Mouse (Mus musculus): ENCODE data around the gene Cxcr5. TPM values are rescaled to one million over a fixed set of nuclear protein-coding genes. Genes with fewer than 3 reads are reported as not detected.

The Cxcr5 gene
- polyA plus RNA-seq, 1 experiment from 2014 or later: 0.13 TPM

GRCm38 (mm10) chr9:44510355-44510871 is 51.3 kb downstream of the Cxcr5 start:
- no peak for DNase-seq (ENCODE audit: low spot score)
- Histone ChIP-seq H3K9ac (replicated peaks; ENCODE audit: low read length) (no peak overlapping the region), H3K27me3 (ENCODE audit: control insufficient read depth, insufficient read depth, low read length) (no peaks in the 10 kb centered on the region), H3K4me1 (ENCODE audit: control insufficient read depth, insufficient read depth, low read length) (peaks cover 5% of the 10 kb centered on the region), H3K4me2 (ENCODE audit: low read depth, low read length) (no peak overlapping the region), H3K9me3 (replicated peaks; ENCODE audit: control insufficient read depth, low read length) (no peaks in the 10 kb centered on the region), H3K27ac (replicated peaks; ENCODE audit: low read depth, low read length) (no peak overlapping the region), H3K36me3 (replicated peaks; ENCODE audit: control insufficient read depth, insufficient read depth, low read depth, low read length) (peaks cover 10% of the 10 kb centered on the region), H3K4me3 (ENCODE audit: low read depth, low read length) (no peak overlapping the region)
- WGBS: 30% methylated on average over 9 of the region's 9 CpGs
- 0 out of 2 replicates have a peak, but pooled peaks have one; percentile 8 for ATAC-seq (replicated peaks; ENCODE audit: insufficient number of reproducible peaks, low FRiP score, low TSS enrichment, low read depth)

DNA sequence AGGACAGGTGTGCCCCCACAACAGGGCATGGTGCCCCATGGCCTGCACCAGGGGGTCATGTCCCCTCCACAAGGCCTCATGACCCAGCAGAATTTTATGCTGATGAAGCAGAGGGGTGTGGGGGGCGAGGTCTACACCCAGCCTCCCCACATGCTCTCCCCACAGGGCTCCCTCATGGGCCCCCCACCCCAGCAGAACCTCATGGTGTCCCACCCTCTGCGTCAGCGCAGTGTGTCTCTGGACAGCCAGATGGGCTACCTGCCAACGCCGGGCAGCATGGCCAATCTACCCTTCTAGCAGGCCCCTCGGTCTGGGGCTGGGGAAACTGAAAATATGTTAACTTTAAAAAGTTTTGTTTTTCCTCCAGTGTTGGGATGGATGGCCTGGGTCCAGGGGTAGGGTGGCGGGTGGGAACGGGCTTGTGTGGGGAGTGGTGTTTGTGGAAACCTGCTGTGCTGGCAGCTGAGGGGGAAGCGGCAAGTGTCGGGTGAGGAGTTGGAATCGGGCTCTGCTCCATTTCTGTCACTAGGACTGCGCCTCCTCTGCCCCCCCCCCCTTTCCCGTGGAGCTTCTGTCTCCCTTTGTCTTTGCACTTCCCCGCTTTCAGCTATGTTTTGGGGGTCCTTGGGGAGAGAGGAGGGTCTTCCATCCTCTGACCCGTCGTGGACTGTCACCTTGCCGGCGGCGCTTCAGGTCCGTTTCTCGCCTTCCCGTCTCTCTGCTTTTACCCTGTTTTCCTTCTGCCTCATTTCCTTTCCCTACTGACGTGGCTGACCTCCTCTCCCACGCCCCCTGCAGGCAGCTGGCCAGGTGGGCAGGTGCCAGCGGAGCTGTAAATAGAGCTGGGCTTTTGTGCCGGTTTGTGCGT is 52.0 kb downstream of the Cxcr5 start:
- ATAC-seq (replicated peaks; ENCODE audit: insufficient number of reproducible peaks, low FRiP score, low TSS enrichment, low read depth) (no peak), DNase-seq (ENCODE audit: low spot score) (peak; percentile 77)
- peaks cover 5% of the 10 kb centered on the region for H3K4me1 ChIP-seq (ENCODE audit: control insufficient read depth, insufficient read depth, low read length)
- no peak overlapping the region; the same call in 1 of the 2 replicates for H3K4me3 ChIP-seq (ENCODE audit: low read depth, low read length)
- H3K27ac ChIP-seq (replicated peaks; ENCODE audit: low read depth, low read length): no peak overlapping the region
- H3K27me3 ChIP-seq (ENCODE audit: control insufficient read depth, insufficient read depth, low read length): no peaks in the 10 kb centered on the region
- H3K36me3 ChIP-seq (replicated peaks; ENCODE audit: control insufficient read depth, insufficient read depth, low read depth, low read length): peaks cover 10% of the 10 kb centered on the region
- 14% methylated on average over 27 of the region's 27 CpGs for WGBS
- H3K4me2 ChIP-seq (ENCODE audit: low read depth, low read length): peak overlapping the region; percentile 44
- H3K9me3 ChIP-seq (replicated peaks; ENCODE audit: control insufficient read depth, low read length): no peaks in the 10 kb centered on the region
- peak overlapping the region; percentile 37 for H3K9ac ChIP-seq (replicated peaks; ENCODE audit: low read length)

GRCm38 (mm10) chr9:44508721-44509486 is 52.8 kb downstream of the Cxcr5 start:
- no peak for ATAC-seq (replicated peaks; ENCODE audit: insufficient number of reproducible peaks, low FRiP score, low TSS enrichment, low read depth)
- H3K4me2 ChIP-seq (ENCODE audit: low read depth, low read length): no peak overlapping the region; the same call in 1 of the 2 replicates
- H3K4me1 ChIP-seq (ENCODE audit: control insufficient read depth, insufficient read depth, low read length): peaks cover 5% of the 10 kb centered on the region
- no peaks in the 10 kb centered on the region for H3K27me3 ChIP-seq (ENCODE audit: control insufficient read depth, insufficient read depth, low read length)
- DNase-seq (ENCODE audit: low spot score): no peak
- H3K36me3 ChIP-seq (replicated peaks; ENCODE audit: control insufficient read depth, insufficient read depth, low read depth, low read length): peaks cover 10% of the 10 kb centered on the region
- no peaks in the 10 kb centered on the region for H3K9me3 ChIP-seq (replicated peaks; ENCODE audit: control insufficient read depth, low read length)
- no peak overlapping the region for H3K4me3 ChIP-seq (ENCODE audit: low read depth, low read length)
- no peak overlapping the region for H3K9ac ChIP-seq (replicated peaks; ENCODE audit: low read length)
- H3K27ac ChIP-seq (replicated peaks; ENCODE audit: low read depth, low read length): no peak overlapping the region
- WGBS: 81% methylated on average over 19 of the region's 19 CpGs

DNA sequence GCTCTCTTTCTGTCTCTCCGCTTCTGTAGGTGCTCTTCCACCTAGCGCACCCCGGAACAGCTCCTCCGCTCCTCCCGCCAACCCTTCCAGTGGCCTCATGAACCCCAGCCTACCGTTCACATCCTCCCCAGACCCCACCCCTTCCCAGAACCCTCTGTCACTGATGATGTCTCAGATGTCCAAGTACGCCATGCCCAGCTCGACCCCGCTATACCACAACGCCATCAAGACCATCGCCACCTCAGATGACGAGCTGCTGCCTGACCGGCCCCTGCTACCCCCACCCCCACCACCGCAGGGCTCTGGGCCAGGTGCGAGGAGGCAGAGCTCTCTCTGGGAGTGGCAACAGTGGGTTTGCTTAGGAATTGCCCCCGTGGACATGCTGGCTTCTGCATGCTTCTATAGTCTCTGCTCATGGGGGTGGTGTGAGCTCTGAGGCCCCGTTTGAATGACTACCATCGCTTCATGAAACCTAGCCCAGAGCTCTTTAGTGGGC is 53.5 kb downstream of the Cxcr5 start:
- H3K9ac ChIP-seq (replicated peaks; ENCODE audit: low read length): no peak overlapping the region
- H3K9me3 ChIP-seq (replicated peaks; ENCODE audit: control insufficient read depth, low read length): no peaks in the 10 kb centered on the region
- no peak for ATAC-seq (replicated peaks; ENCODE audit: insufficient number of reproducible peaks, low FRiP score, low TSS enrichment, low read depth)
- no peaks in the 10 kb centered on the region for H3K27me3 ChIP-seq (ENCODE audit: control insufficient read depth, insufficient read depth, low read length)
- H3K36me3 ChIP-seq (replicated peaks; ENCODE audit: control insufficient read depth, insufficient read depth, low read depth, low read length): peaks cover 10% of the 10 kb centered on the region
- H3K4me2 ChIP-seq (ENCODE audit: low read depth, low read length): no peak overlapping the region
- H3K4me3 ChIP-seq (ENCODE audit: low read depth, low read length): no peak overlapping the region
- H3K27ac ChIP-seq (replicated peaks; ENCODE audit: low read depth, low read length): no peak overlapping the region
- peaks cover 5% of the 10 kb centered on the region for H3K4me1 ChIP-seq (ENCODE audit: control insufficient read depth, insufficient read depth, low read length)
- no peak for DNase-seq (ENCODE audit: low spot score)
- 86% methylated on average over 18 of the region's 18 CpGs for WGBS

DNA sequence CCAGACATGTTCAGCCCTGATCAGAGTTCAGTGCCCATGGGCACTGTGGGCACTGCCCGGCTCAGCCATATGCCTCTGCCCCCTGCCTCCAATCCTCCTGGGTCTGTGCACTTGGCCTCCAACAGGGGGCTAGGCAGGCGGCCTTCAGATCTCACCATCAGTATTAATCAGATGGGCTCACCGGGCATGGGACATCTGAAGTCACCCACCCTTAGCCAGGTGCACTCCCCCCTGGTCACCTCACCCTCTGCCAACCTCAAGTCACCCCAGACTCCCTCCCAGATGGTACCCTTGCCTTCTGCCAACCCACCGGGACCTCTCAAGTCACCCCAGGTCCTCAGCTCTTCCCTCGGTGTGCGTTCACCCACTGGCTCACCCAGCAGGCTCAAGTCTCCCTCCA is 54.3 kb downstream of the Cxcr5 start:
- no peak overlapping the region for H3K4me2 ChIP-seq (ENCODE audit: low read depth, low read length)
- H3K9me3 ChIP-seq (replicated peaks; ENCODE audit: control insufficient read depth, low read length): no peaks in the 10 kb centered on the region
- H3K4me3 ChIP-seq (ENCODE audit: low read depth, low read length): no peak overlapping the region
- H3K27me3 ChIP-seq (ENCODE audit: control insufficient read depth, insufficient read depth, low read length): no peaks in the 10 kb centered on the region
- peaks cover 5% of the 10 kb centered on the region for H3K4me1 ChIP-seq (ENCODE audit: control insufficient read depth, insufficient read depth, low read length)
- ATAC-seq (replicated peaks; ENCODE audit: insufficient number of reproducible peaks, low FRiP score, low TSS enrichment, low read depth) (no peak), DNase-seq (ENCODE audit: low spot score) (no peak)
- no peak overlapping the region for H3K27ac ChIP-seq (replicated peaks; ENCODE audit: low read depth, low read length)
- H3K36me3 ChIP-seq (replicated peaks; ENCODE audit: control insufficient read depth, insufficient read depth, low read depth, low read length): peaks cover 10% of the 10 kb centered on the region
- no peak overlapping the region for H3K9ac ChIP-seq (replicated peaks; ENCODE audit: low read length)
- 93% methylated on average over 6 of the region's 6 CpGs for WGBS

DNA sequence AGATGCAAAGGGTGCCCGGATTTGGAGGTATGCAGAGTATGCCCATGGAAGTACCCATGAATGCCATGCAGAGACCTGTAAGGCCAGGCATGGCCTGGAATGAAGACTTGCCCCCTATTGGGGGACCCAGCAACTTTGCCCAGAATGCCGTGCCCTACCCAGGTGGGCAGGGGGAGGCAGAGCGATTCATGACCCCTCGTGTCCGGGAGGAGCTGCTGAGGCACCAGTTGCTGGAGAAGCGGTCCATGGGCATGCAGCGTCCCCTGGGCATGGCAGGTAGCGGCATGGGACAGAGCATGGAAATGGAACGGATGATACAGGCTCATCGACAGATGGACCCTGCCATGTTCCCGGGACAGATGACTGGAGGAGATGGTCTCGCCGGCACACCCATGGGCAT is 55.1 kb downstream of the Cxcr5 start:
- H3K36me3 ChIP-seq (replicated peaks; ENCODE audit: control insufficient read depth, insufficient read depth, low read depth, low read length): peaks cover 10% of the 10 kb centered on the region
- no peak overlapping the region for H3K27ac ChIP-seq (replicated peaks; ENCODE audit: low read depth, low read length)
- no peaks in the 10 kb centered on the region for H3K9me3 ChIP-seq (replicated peaks; ENCODE audit: control insufficient read depth, low read length)
- no peak overlapping the region for H3K9ac ChIP-seq (replicated peaks; ENCODE audit: low read length)
- WGBS: 95% methylated on average over 13 of the region's 13 CpGs
- no peak overlapping the region for H3K4me3 ChIP-seq (ENCODE audit: low read depth, low read length)
- ATAC-seq (replicated peaks; ENCODE audit: insufficient number of reproducible peaks, low FRiP score, low TSS enrichment, low read depth) (no peak), DNase-seq (ENCODE audit: low spot score) (no peak)
- H3K27me3 ChIP-seq (ENCODE audit: control insufficient read depth, insufficient read depth, low read length): no peaks in the 10 kb centered on the region
- H3K4me1 ChIP-seq (ENCODE audit: control insufficient read depth, insufficient read depth, low read length): peaks cover 5% of the 10 kb centered on the region
- H3K4me2 ChIP-seq (ENCODE audit: low read depth, low read length): no peak overlapping the region

GRCm38 (mm10) chr9:44505824-44506467 is 55.7 kb downstream of the Cxcr5 start:
- no peaks in the 10 kb centered on the region for H3K27me3 ChIP-seq (ENCODE audit: control insufficient read depth, insufficient read depth, low read length)
- no peak overlapping the region for H3K27ac ChIP-seq (replicated peaks; ENCODE audit: low read depth, low read length)
- no peak for ATAC-seq (replicated peaks; ENCODE audit: insufficient number of reproducible peaks, low FRiP score, low TSS enrichment, low read depth)
- no peaks in the 10 kb centered on the region for H3K9me3 ChIP-seq (replicated peaks; ENCODE audit: control insufficient read depth, low read length)
- no peak overlapping the region for H3K9ac ChIP-seq (replicated peaks; ENCODE audit: low read length)
- H3K36me3 ChIP-seq (replicated peaks; ENCODE audit: control insufficient read depth, insufficient read depth, low read depth, low read length): peaks cover 10% of the 10 kb centered on the region
- no peak overlapping the region for H3K4me2 ChIP-seq (ENCODE audit: low read depth, low read length)
- peaks cover 5% of the 10 kb centered on the region for H3K4me1 ChIP-seq (ENCODE audit: control insufficient read depth, insufficient read depth, low read length)
- no peak for DNase-seq (ENCODE audit: low spot score)
- no peak overlapping the region for H3K4me3 ChIP-seq (ENCODE audit: low read depth, low read length)
- 64% methylated on average over 23 of the region's 23 CpGs for WGBS

Data from embryonic facial prominence, embryonic 11.5 days (tissue).